Mouse (Mus musculus) spleen, adult 2 months (tissue): ENCODE measurements around the gene Ess2. TPM values are rescaled to one million over a fixed set of nuclear protein-coding genes. Genes with fewer than 3 reads are reported as not detected.
A peak's percentile ranks its signal among the peaks of the same experiment; 100 is the strongest.
"Not testable (repeated sequence)": the region's sequence is repeated elsewhere in the genome, so short reads cannot be mapped to it uniquely, and the experiment has no call there.

Experiments
- DNase-seq, 2 experiments: peaks; one replicate each; pipeline versions ENCODE4 v3.0.0 to v3.0.0-alpha.2; 2012 to 2021; ENCODE audit warnings: low spot score in 2 of 2, low read depth in 1 of 2
- H3K27ac ChIP-seq: fragments of 200-500 bp; 2 replicates; pipeline ENCODE4 v1.5.1; 2012; ENCODE audit warnings: low read length, inconsistent platforms; ENCODE audit not compliant: insufficient read depth
- H3K27me3 ChIP-seq: fragments of 200-500 bp; 2 replicates; pipeline ENCODE4 v1.6.1; 2012; ENCODE audit warnings: mild to moderate bottlenecking, moderate library complexity, low read length, inconsistent platforms; ENCODE audit not compliant: control insufficient read depth, insufficient read depth
- H3K36me3 ChIP-seq: fragments of 200-500 bp; 2 replicates; pipeline ENCODE4 v1.6.1; 2012; ENCODE audit warnings: mild to moderate bottlenecking, low read length, inconsistent platforms; ENCODE audit not compliant: control insufficient read depth, insufficient read depth
- H3K4me1 ChIP-seq: fragments of 200-500 bp; 2 replicates; pipeline ENCODE4 v1.6.1; 2011; ENCODE audit warnings: inconsistent platforms; ENCODE audit not compliant: control insufficient read depth, insufficient read depth, insufficient read length
- H3K4me3 ChIP-seq: fragments of 200-500 bp; 2 replicates; pipeline ENCODE4 v1.5.1; 2011; ENCODE audit warnings: mild to moderate bottlenecking, inconsistent platforms; ENCODE audit not compliant: insufficient read depth, insufficient read length; ENCODE audit errors: extremely low read depth
- CTCF ChIP-seq: fragments of 200-500 bp; IDR thresholded peaks from 2 replicates; pipeline ENCODE4 v1.5.1; 2011; ENCODE audit warnings: mild to moderate bottlenecking, inconsistent platforms; ENCODE audit not compliant: insufficient read depth, insufficient read length, insufficient replicate concordance; ENCODE audit errors: extremely low read depth
- POLR2A ChIP-seq: fragments of 200-500 bp; IDR thresholded peaks from 2 replicates; pipeline ENCODE4 v1.6.1; 2011; ENCODE audit warnings: low read depth, low read length, inconsistent platforms
- WGBS: fragments of 180-500 bp; shearing (Covaris S2); methylation state at CpG from one replicate; pipeline ENCODE4 v1.1.7; 2018; 5-methylcytosine and 5-hydroxymethylcytosine counted together
- polyA plus RNA-seq: library from polyadenylated mRNA; depleted of rRNA; stranded (reverse); fragments of >200 nt; gene quantifications from 2 replicates; pipeline ENCODE4 v1.2.3, GENCODE M21; 2012; rRNA removed

Ess2 gene
- 19.3 and 22.7 TPM in 2 replicates for polyA plus RNA-seq

DNA sequence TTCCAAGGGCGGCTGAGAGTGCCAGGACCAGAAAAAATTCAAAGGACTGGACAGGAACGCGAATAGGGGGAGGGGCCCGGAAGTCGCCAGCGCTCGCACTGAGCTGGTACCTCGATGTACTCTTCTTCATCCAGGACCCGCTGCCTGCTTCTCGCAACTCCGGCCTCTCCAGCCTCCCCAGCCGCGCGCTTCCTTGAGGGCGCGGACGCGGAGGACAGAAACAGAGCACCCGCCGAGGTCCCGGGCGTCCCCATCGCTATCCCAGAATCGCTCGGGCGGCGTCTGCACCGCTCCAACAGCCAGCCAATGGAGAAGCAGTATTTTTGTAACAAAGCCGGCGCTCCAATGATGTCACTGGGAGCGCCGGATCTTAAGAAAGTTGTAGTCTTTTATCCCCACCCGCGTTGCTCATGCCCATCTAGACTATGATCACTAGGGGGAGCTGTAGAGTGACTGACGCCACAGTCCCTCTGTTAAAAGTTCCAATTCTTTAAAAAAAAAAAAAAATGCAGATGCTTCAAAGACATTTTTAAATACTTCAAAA lies at the start of gene Ess2:
Ess2 (minus strand) TSS at position 297 of the 544 bp plus-strand sequence.
- WGBS = under 1% methylated on average over 35 of the region's 35 CpGs
- Histone ChIP-seq H3K4me1 (peaks cover 10% of the 10 kb centered on the region), H3K27ac (peak within 1 kb of the TSS; percentile 78), H3K4me3 (peak within 1 kb of the TSS; percentile 98), H3K36me3 (peaks cover 18% of the 10 kb centered on the region), H3K27me3 (peaks cover 18% of the 10 kb centered on the region)
- TF ChIP-seq POLR2A = no peak
- TF ChIP-seq CTCF = peak; percentile 52; the same call in 1 of the 2 replicates
- DNase-seq = peak; percentile 85 to 92

DNA sequence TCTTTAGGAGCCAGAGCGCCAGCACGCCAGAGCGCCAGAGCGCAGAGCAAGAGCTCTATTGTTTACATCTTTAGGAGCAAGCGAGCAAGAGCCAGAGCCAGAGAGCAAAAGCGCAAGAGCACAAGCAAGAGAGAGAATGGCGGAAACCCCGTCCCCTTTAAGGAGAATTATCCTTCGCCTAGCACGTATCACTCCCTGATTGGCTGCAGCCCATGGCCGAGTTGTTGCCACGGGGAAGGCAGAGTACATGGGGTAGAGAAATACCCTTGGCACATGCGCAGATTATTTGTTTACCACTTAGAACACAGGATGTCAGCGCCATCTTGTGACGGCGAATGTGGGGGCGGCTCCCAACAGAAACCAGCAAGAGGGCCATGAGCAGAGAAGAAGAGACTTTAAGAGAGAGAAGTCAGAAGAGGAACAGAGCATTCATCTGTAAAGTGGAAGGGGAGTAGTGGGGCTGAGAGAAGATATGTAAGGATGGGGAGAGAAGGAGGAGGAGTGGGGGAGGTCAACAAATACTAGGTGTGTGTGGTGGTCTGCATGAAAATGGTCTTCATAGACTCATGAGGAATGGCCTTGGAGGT lies 45.0 kb upstream of the Ess2 start:
- not testable (repeated sequence) for H3K4me1 ChIP-seq, H3K27ac ChIP-seq, H3K36me3 ChIP-seq, H3K4me3 ChIP-seq, H3K27me3 ChIP-seq, DNase-seq
- 96% methylated on average over 17 of the region's 17 CpGs for WGBS

DNA sequence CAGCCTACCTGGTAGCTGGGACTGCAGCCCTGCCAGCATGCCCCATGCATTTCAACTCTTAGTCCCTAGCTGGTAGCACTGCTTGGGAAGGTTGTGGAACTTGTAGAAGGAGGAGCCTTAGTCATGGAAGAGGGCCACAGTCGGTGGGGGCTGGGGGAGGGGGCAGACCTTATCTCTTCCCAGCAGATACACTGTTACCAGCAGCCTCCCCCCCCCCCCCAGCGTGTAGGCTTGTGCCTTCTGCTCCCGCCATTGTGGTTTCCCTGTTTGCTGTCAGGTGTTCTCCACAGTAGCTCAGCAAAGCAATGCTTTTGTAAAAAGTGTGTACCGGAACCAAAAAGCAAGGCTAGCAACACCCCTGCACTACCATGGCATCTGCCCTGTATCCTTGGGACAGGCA lies 40.5 kb upstream of the Ess2 start:
- Histone ChIP-seq H3K4me3 (no peak overlapping the region), H3K4me1 (no peaks in the 10 kb centered on the region), H3K27me3 (no peaks in the 10 kb centered on the region), H3K27ac (no peak overlapping the region), H3K36me3 (no peaks in the 10 kb centered on the region)
- no peak for DNase-seq
- 76% methylated on average over 4 of the region's 4 CpGs for WGBS
- TF ChIP-seq CTCF = no peak
- no peak for TF ChIP-seq POLR2A

DNA sequence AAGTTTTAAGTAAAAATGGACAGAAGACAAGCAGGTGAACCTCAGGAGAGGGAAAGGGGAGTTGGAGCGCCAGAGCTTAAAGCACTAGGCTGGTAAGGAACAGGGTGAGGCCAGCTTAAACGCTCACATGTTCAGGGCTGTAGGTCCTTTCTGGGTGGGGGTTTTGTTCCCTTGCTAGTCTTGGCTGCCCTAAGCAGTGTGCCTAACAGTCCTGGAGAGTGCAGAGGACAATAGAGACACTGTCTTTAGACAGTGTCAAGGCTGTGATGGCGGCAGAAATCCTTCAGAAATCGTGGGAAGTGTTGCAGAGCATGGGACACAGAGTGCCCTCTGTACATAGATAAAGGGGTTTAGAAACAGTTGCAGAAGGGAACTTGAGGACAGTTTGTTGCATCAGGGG lies 38.9 kb upstream of the Ess2 start:
- WGBS = 84% methylated on average over 4 of the region's 4 CpGs
- no peaks in the 10 kb centered on the region for H3K36me3 ChIP-seq
- DNase-seq = no peak
- no peak overlapping the region for H3K4me3 ChIP-seq
- no peaks in the 10 kb centered on the region for H3K27me3 ChIP-seq
- TF ChIP-seq CTCF (no peak), POLR2A (no peak)
- no peaks in the 10 kb centered on the region for H3K4me1 ChIP-seq
- H3K27ac ChIP-seq = no peak overlapping the region

DNA sequence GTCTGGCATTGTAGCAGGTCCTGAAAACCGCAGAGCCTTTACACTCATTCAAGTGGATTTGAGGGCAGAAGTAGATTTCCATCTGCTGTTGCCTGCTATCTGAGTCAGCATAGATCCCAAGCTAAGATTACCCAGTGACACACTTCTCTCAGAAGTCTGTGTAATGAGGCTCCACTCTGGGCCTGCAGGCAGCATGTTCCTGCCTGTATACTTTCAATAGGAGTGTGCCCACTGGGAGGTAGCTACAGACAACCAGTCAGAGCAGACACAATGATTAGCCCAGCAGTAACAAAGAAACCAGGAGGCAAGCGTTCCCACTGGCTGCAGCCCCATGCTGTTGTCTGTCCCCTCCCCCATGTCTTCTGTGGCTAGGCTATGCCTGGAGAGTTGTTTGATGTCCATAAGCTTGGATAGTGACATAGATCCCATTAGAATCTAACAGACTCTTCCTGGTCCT lies 38.3 kb upstream of the Ess2 start:
- Histone ChIP-seq H3K4me1 (no peaks in the 10 kb centered on the region), H3K4me3 (no peak overlapping the region), H3K27me3 (no peaks in the 10 kb centered on the region), H3K27ac (no peak overlapping the region), H3K36me3 (no peaks in the 10 kb centered on the region)
- TF ChIP-seq POLR2A = no peak
- TF ChIP-seq CTCF = no peak
- WGBS = 62% methylated on average over 2 of the region's 2 CpGs
- no peak for DNase-seq

DNA sequence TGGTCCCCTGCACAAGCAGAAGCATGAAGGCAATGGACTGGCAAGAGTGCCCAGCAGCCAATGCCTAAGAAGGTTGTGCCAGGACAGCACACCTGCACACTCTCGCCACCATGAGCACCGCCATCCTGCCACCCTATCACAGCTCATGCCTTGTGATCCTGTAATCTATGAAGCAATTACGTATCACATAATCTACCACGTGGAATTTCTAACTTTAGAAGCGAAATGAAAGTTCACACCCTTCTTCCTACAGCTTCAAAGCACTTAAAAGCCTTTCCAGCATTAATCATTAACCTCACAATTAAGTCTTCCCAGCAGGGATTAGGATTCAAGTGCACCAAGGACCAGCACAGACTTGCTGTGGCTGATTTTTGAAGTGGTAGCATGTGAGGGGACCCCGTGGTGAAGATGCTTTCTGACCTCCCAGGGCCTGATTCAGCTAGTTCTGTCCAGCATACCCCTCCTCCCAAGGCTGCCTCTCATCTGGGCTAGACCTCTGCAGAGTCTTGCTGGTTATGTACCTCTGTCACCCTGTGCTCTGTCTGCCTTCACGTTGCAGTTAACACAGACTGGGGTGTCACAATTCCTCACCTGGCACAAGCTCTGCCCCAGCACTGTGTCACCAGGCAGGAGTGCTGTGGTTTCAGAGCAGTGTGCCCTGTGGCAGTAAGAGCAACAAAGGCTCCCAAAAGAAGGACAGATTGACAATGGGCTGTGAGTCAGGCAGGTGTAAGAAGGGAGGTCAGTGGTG lies 34.1 kb upstream of the Ess2 start:
- Histone ChIP-seq H3K27me3 (no peaks in the 10 kb centered on the region), H3K27ac (no peak overlapping the region), H3K4me1 (no peaks in the 10 kb centered on the region), H3K36me3 (no peaks in the 10 kb centered on the region), H3K4me3 (no peak overlapping the region)
- 65% methylated on average over 7 of the region's 7 CpGs for WGBS
- TF ChIP-seq CTCF = no peak
- TF ChIP-seq POLR2A = no peak
- no peak for DNase-seq

DNA sequence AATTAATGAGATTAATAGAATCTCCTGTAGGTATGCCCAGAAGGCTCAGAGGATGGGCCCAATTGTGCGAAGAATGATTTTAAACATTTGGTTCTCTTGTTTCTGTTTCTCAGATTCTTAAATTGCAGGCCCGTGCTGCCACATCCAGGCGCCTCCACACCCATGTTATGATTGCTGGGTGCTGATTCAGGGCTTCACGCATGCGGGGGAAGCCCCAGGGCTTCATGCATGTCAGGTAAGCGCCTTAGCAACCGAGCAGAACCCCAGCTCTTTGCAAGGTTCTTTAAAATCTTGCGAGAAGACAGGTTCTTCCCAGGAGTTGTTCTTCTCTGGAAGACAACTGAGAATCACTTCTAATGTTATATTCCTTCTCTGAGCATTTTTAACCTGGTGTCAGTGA lies 32.3 kb upstream of the Ess2 start:
- no peaks in the 10 kb centered on the region for H3K36me3 ChIP-seq
- no peaks in the 10 kb centered on the region for H3K27me3 ChIP-seq
- TF ChIP-seq POLR2A (no peak), CTCF (no peak)
- no peaks in the 10 kb centered on the region for H3K4me1 ChIP-seq
- no peak overlapping the region for H3K27ac ChIP-seq
- no peak for DNase-seq
- no peak overlapping the region for H3K4me3 ChIP-seq
- 84% methylated on average over 8 of the region's 8 CpGs for WGBS
